Mouse (Mus musculus) monocyte, adult 5-6 weeks (primary cell): Measurements from ENCODE around the gene Flt1. TPM values are rescaled to one million over a fixed set of nuclear protein-coding genes. Genes with fewer than 3 reads are reported as not detected.

ENCODE experiments used
- ATAC-seq: fragments of 153-309, 156-312 bp; replicated peaks from 2 replicates; pipeline ENCODE4 v1.8.0; 2017; ENCODE audit warnings: mild to moderate bottlenecking; ENCODE audit not compliant: low TSS enrichment, insufficient number of reproducible peaks, severe bottlenecking, poor library complexity, low FRiP score
- total RNA-seq: library from RNA; stranded (forward); fragments of 200-1000, 200-491, 200-594 nt; gene quantifications from 3 replicates; pipeline ENCODE4 v1.2.3, GENCODE M21; 2017

Flt1 gene
- total RNA-seq, 1 experiment from 2014 or later = 18.7 TPM

- ATAC-seq = no peak
Measured at GRCm38 (mm10) chr5:147727481-147727880, 1.7 kb upstream of the Flt1 start.

- no peak for ATAC-seq
Measured at GRCm38 (mm10) chr5:147726701-147727393, 1.0 kb upstream of the Flt1 start.

- ATAC-seq = no peak
Measured at GRCm38 (mm10) chr5:147724945-147725830, 623 bp downstream of the Flt1 start.

- no peak for ATAC-seq
Measured at GRCm38 (mm10) chr5:147724391-147724790, 1.4 kb downstream of the Flt1 start.

- ATAC-seq = no peak
Measured at GRCm38 (mm10) chr5:147723811-147724210, 2.0 kb downstream of the Flt1 start.

GRCm38 (mm10) chr5:147721438-147721837, 4.4 kb downstream of the Flt1 start:
- no peak for ATAC-seq

- ATAC-seq = no peak
Measured at GRCm38 (mm10) chr5:147718335-147718734, 7.5 kb downstream of the Flt1 start.

- ATAC-seq = no peak
Measured at GRCm38 (mm10) chr5:147716697-147717217, 9.1 kb downstream of the Flt1 start.

GRCm38 (mm10) chr5:147716276-147716675, 9.5 kb downstream of the Flt1 start:
- no peak for ATAC-seq

GRCm38 (mm10) chr5:147715391-147715790, 10.4 kb downstream of the Flt1 start:
- no peak for ATAC-seq

- no peak for ATAC-seq
Measured at GRCm38 (mm10) chr5:147708500-147708899, 17.3 kb downstream of the Flt1 start.

GRCm38 (mm10) chr5:147707479-147707878, 18.3 kb downstream of the Flt1 start:
- no peak for ATAC-seq

- ATAC-seq = no peak
Measured at GRCm38 (mm10) chr5:147704890-147705289, 20.9 kb downstream of the Flt1 start.

- ATAC-seq = no peak
Measured at GRCm38 (mm10) chr5:147702423-147702822, 23.4 kb downstream of the Flt1 start.

- ATAC-seq = no peak
Measured at GRCm38 (mm10) chr5:147701024-147701423, 24.8 kb downstream of the Flt1 start.

GRCm38 (mm10) chr5:147698044-147698443, 27.8 kb downstream of the Flt1 start:
- ATAC-seq = no peak

- ATAC-seq = no peak
Measured at GRCm38 (mm10) chr5:147697165-147697564, 28.6 kb downstream of the Flt1 start.

GRCm38 (mm10) chr5:147692622-147693021, 33.2 kb downstream of the Flt1 start:
- ATAC-seq = no peak

- ATAC-seq = no peak
Measured at GRCm38 (mm10) chr5:147683707-147684323, 42.0 kb downstream of the Flt1 start.
